Mouse (Mus musculus) CH12.LX (cell line): ENCODE measurements at regions not wholly inside any gene's neighbourhood (a gene's known extent, or its start where the extent isn't known, plus 50 kb on each side); places are given as distances from the start of the nearest gene placed in this dataset.

Experiments used
- DNase-seq: peaks from one replicate; pipeline ENCODE4 v3.0.0-alpha.2; 2013; ENCODE audit errors: extremely low read depth
- H3K27ac ChIP-seq: 2 replicates; pipeline ENCODE4 v1.5.1; 2012; ENCODE audit warnings: low read depth, mild to moderate bottlenecking, control low read depth, moderate library complexity; ENCODE audit not compliant: insufficient read depth
- H3K27me3 ChIP-seq: replicated peaks from 2 replicates; pipeline ENCODE3; 2012; ENCODE audit warnings: inconsistent platforms
- H3K36me3 ChIP-seq, 2 experiments: replicated peaks in 1 of 2; 2 replicates each; pipeline versions ENCODE3 to v1.6.1; 2012; ENCODE audit warnings: inconsistent platforms in 1 of 2, low read length in 1 of 2, mild to moderate bottlenecking in 1 of 2, mixed read lengths in 1 of 2, moderate library complexity in 1 of 2; ENCODE audit not compliant: control insufficient read depth in 1 of 2, insufficient read depth in 1 of 2
- H3K4me1 ChIP-seq, 2 experiments: 2 replicates each; pipeline ENCODE4 v1.6.1; 2012; ENCODE audit warnings: inconsistent platforms in 1 of 2, moderate library complexity in 1 of 2; ENCODE audit not compliant: insufficient read depth in 2 of 2, control insufficient read depth in 1 of 2
- H3K4me2 ChIP-seq: 2 replicates; pipeline ENCODE4 v1.6.1; 2012; ENCODE audit warnings: low read depth, mild to moderate bottlenecking, control low read depth; ENCODE audit not compliant: poor library complexity, insufficient read depth, severe bottlenecking
- H3K4me3 ChIP-seq, 3 experiments: fragments of 150-350 bp in 1 of 3; sonication (generic) in 1 of 3; replicated peaks in 1 of 3; 2 replicates each; pipeline versions ENCODE3 to v1.5.1; 2011 to 2012; ENCODE audit warnings: low read depth in 2 of 3, low read length in 2 of 3, mild to moderate bottlenecking in 2 of 3, moderate library complexity in 2 of 3, control low read depth in 1 of 3, improper control_type of control experiment in 1 of 3, inconsistent platforms in 1 of 3, mixed read lengths in 1 of 3; ENCODE audit not compliant: poor library complexity in 1 of 3
- H3K79me2 ChIP-seq: replicated peaks from 2 replicates; pipeline ENCODE4 v1.6.1; 2012; ENCODE audit warnings: mild to moderate bottlenecking, moderate library complexity; ENCODE audit not compliant: control insufficient read depth, poor library complexity, insufficient read depth, severe bottlenecking; ENCODE audit errors: extremely low read depth
- H3K9ac ChIP-seq: 2 replicates; pipeline ENCODE4 v1.6.1; 2012; ENCODE audit warnings: low read depth, mild to moderate bottlenecking, control low read depth, moderate library complexity; ENCODE audit not compliant: insufficient read depth
- H3K9me3 ChIP-seq: replicated peaks from 2 replicates; pipeline ENCODE3; 2012; ENCODE audit warnings: low read length, inconsistent platforms, mixed read lengths
- BHLHE40 ChIP-seq: IDR thresholded peaks from 2 replicates; pipeline ENCODE4 v1.6.1; 2011; ENCODE audit warnings: mild to moderate bottlenecking, low read depth, low read length, improper control_type of control experiment
- CHD1 ChIP-seq: IDR thresholded peaks from 2 replicates; pipeline ENCODE4 v1.6.1; 2012; ENCODE audit warnings: low read depth, low read length, improper control_type of control experiment, inconsistent platforms
- CHD2 ChIP-seq: IDR thresholded peaks from 2 replicates; pipeline ENCODE4 v1.6.1; 2011; ENCODE audit warnings: low read length, improper control_type of control experiment
- E2F4 ChIP-seq: IDR thresholded peaks from 2 replicates; pipeline ENCODE4 v1.6.1; 2011; ENCODE audit warnings: low read depth, low read length, improper control_type of control experiment; ENCODE audit not compliant: insufficient replicate concordance
- ELF1 ChIP-seq: IDR thresholded peaks from 2 replicates; pipeline ENCODE4 v1.6.1; 2014; ENCODE audit warnings: low read depth, mild to moderate bottlenecking, inconsistent platforms, low read length, improper control_type of control experiment
- EP300 ChIP-seq: IDR thresholded peaks from 2 replicates; pipeline ENCODE4 v1.6.1; 2011; ENCODE audit warnings: low read length, improper control_type of control experiment
- GABPA ChIP-seq: IDR thresholded peaks from 2 replicates; pipeline ENCODE4 v1.6.1; 2012; ENCODE audit warnings: low read depth, low read length, improper control_type of control experiment, inconsistent platforms; ENCODE audit not compliant: insufficient replicate concordance
- HCFC1 ChIP-seq: IDR thresholded peaks from 2 replicates; pipeline ENCODE4 v1.6.1; 2012; ENCODE audit warnings: low read depth, mild to moderate bottlenecking, inconsistent platforms, low read length, improper control_type of control experiment
- JUND ChIP-seq: conservative IDR thresholded peaks from 2 replicates; pipeline ENCODE4 v1.6.1; 2011; ENCODE audit warnings: low read depth, low read length, improper control_type of control experiment
- KAT2A ChIP-seq: IDR thresholded peaks from 2 replicates; pipeline ENCODE4 v1.6.1; 2012; ENCODE audit warnings: low read length, improper control_type of control experiment, inconsistent platforms; ENCODE audit not compliant: insufficient replicate concordance
- MAX ChIP-seq: IDR thresholded peaks from 2 replicates; pipeline ENCODE4 v1.6.1; 2011; ENCODE audit warnings: low read length, improper control_type of control experiment
- MEF2A ChIP-seq: IDR thresholded peaks from 2 replicates; pipeline ENCODE4 v1.6.1; 2014; ENCODE audit warnings: low read depth, mild to moderate bottlenecking, inconsistent platforms, low read length, improper control_type of control experiment, borderline replicate concordance
- MYC ChIP-seq: IDR thresholded peaks from 2 replicates; pipeline ENCODE4 v1.6.1; 2011; ENCODE audit warnings: low read depth, mild to moderate bottlenecking, improper control_type of control experiment, low read length
- NRF1 ChIP-seq: IDR thresholded peaks from 2 replicates; pipeline ENCODE4 v1.6.1; 2014; ENCODE audit warnings: low read depth, mild to moderate bottlenecking, inconsistent platforms, low read length, improper control_type of control experiment, moderate library complexity
- PAX5 ChIP-seq: IDR thresholded peaks from 2 replicates; pipeline ENCODE4 v1.6.1; 2012; ENCODE audit warnings: low read length, inconsistent platforms, mixed read lengths
- POLR2A ChIP-seq: IDR thresholded peaks from 2 replicates; pipeline ENCODE4 v1.6.1; 2011; ENCODE audit warnings: low read depth, mild to moderate bottlenecking, improper control_type of control experiment, low read length
- SIN3A ChIP-seq: IDR thresholded peaks from 2 replicates; pipeline ENCODE4 v1.6.1; 2012; ENCODE audit warnings: low read length, improper control_type of control experiment, inconsistent platforms
- TCF12 ChIP-seq: IDR thresholded peaks from 2 replicates; pipeline ENCODE4 v1.6.1; 2014; ENCODE audit warnings: low read depth, mild to moderate bottlenecking, inconsistent platforms, low read length, improper control_type of control experiment
- UBTF ChIP-seq: IDR thresholded peaks from 2 replicates; pipeline ENCODE4 v1.6.1; 2012; ENCODE audit warnings: low read depth, mild to moderate bottlenecking, inconsistent platforms, low read length, improper control_type of control experiment, moderate library complexity
- USF1 ChIP-seq: IDR thresholded peaks from 2 replicates; pipeline ENCODE4 v1.6.1; 2014; ENCODE audit warnings: low read depth, mild to moderate bottlenecking, inconsistent platforms, low read length, improper control_type of control experiment
- ZC3H11A ChIP-seq: IDR thresholded peaks from 2 replicates; pipeline ENCODE4 v1.6.1; 2012; ENCODE audit warnings: low read depth, mild to moderate bottlenecking, inconsistent platforms, low read length, improper control_type of control experiment
- ZKSCAN1 ChIP-seq: IDR thresholded peaks from 2 replicates; pipeline ENCODE4 v1.6.1; 2012; ENCODE audit warnings: low read depth, inconsistent platforms, low read length, improper control_type of control experiment, borderline replicate concordance
- ZMIZ1 ChIP-seq: IDR thresholded peaks from 2 replicates; pipeline ENCODE4 v1.6.1; 2012; ENCODE audit warnings: low read depth, mild to moderate bottlenecking, inconsistent platforms, low read length, improper control_type of control experiment
- dilution Hi-C: fragments of 300-500 bp; cut with MboI; formaldehyde crosslinking; loops from 2 replicates; pipeline ENCODE4 v1.14.3; 2020; ENCODE audit warnings: low sequenced_read_pairs; ENCODE audit not compliant: extremely low pct_unique_long_range_greater_than_20kb, extremely low pct_ligation_motif_present
- in situ Hi-C: fragments of 300-500 bp; cut with MboI; formaldehyde crosslinking; loops from 3 replicates; pipeline ENCODE4 v1.14.3; 2019; ENCODE audit warnings: low sequenced_read_pairs, low pct_ligation_motif_present, low pct_unique_long_range_greater_than_20kb, mixed read lengths

DNA sequence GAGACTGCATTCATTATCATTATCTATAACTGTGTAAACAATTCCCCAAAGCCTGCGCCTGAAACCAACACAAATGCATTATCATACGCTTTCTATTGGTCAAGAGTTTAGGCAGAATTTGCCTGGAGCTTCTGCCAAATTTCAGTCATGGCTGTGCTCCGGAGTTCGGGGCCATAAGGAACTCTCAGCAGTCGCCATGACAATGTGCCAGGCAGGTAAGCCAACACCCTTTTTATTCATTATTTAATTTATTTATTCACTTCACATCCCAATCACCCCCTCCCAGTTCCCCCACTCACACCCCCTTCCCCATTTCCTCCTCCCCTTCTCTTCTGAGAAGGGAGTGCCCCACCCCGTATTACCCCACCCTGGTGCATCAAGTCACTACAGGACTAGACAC lies 188.8 kb upstream of the Kif2a start:
- no peaks in the 10 kb centered on the region for H3K36me3 ChIP-seq
- no peak overlapping the region for H3K9ac ChIP-seq
- TF ChIP-seq E2F4 (no peak), NRF1 (no peak), PAX5 (no peak), MYC (no peak), CHD2 (no peak), GABPA (no peak), ZKSCAN1 (no peak), UBTF (no peak), MAX (no peak), KAT2A (no peak), HCFC1 (no peak), SIN3A (no peak), EP300 (no peak), ZMIZ1 (no peak), MEF2A (no peak), CHD1 (no peak), ZC3H11A (no peak)
- no peak overlapping the region for H3K27ac ChIP-seq
- DNase-seq, result no peak
- H3K4me2 ChIP-seq, result no peak overlapping the region
- dilution Hi-C loops (no loop called here), in situ Hi-C loops (no loop called here)
- H3K79me2 ChIP-seq, result no peaks in the 10 kb centered on the region
- H3K27me3 ChIP-seq, result no peaks in the 10 kb centered on the region
- H3K9me3 ChIP-seq, result no peaks in the 10 kb centered on the region
- peaks cover 2 to 10% of the 10 kb centered on the region in 2 experiments; a peak in 3 of 4 replicates for H3K4me1 ChIP-seq
- H3K4me3 ChIP-seq, result no peak overlapping the region

- H3K36me3 ChIP-seq, result no peaks in the 10 kb centered on the region
- no peaks in the 10 kb centered on the region for H3K27me3 ChIP-seq
- H3K9me3 ChIP-seq, result no peaks in the 10 kb centered on the region
- TF ChIP-seq POLR2A, result no peak
- no peak for TF ChIP-seq USF1
- no peak for TF ChIP-seq JUND
- no peak for TF ChIP-seq BHLHE40
- TF ChIP-seq HCFC1, result no peak
- TF ChIP-seq ZC3H11A, result no peak
- TF ChIP-seq TCF12, result no peak
- no peak for TF ChIP-seq ZKSCAN1
- TF ChIP-seq MEF2A, result no peak
- TF ChIP-seq GABPA, result no peak
- no peak for TF ChIP-seq ELF1
- TF ChIP-seq MAX, result no peak
- TF ChIP-seq EP300, result no peak
- in situ Hi-C loops, result no loop called here
- H3K27ac ChIP-seq, result no peak overlapping the region
- DNase-seq, result no peak
- H3K4me2 ChIP-seq, result peak overlapping the region; percentile 42; the same call in 1 of the 2 replicates
- H3K4me1 ChIP-seq, result peaks cover 2 to 10% of the 10 kb centered on the region in 2 experiments; a peak in 3 of 4 replicates
- H3K9ac ChIP-seq, result no peak overlapping the region
- dilution Hi-C loops, result no loop called here
- no peak overlapping the region for H3K4me3 ChIP-seq
- no peaks in the 10 kb centered on the region for H3K79me2 ChIP-seq
Observed at GRCm38 (mm10) chr13:107207354-107208181, 185.6 kb upstream of the Kif2a start.
